Mouse (Mus musculus): ENCODE results near the gene Kat7.

The Kat7 gene

GRCm38 (mm10) chr11:95238477-95238876 lies 71.6 kb downstream of the Kat7 start:
- no peak for DNase-seq (ENCODE audit: extremely low read depth, low read depth, low spot score)

GRCm38 (mm10) chr11:95232329-95232696 lies 77.7 kb downstream of the Kat7 start:
- DNase-seq (ENCODE audit: extremely low read depth, low read depth, low spot score), result no peak

DNA sequence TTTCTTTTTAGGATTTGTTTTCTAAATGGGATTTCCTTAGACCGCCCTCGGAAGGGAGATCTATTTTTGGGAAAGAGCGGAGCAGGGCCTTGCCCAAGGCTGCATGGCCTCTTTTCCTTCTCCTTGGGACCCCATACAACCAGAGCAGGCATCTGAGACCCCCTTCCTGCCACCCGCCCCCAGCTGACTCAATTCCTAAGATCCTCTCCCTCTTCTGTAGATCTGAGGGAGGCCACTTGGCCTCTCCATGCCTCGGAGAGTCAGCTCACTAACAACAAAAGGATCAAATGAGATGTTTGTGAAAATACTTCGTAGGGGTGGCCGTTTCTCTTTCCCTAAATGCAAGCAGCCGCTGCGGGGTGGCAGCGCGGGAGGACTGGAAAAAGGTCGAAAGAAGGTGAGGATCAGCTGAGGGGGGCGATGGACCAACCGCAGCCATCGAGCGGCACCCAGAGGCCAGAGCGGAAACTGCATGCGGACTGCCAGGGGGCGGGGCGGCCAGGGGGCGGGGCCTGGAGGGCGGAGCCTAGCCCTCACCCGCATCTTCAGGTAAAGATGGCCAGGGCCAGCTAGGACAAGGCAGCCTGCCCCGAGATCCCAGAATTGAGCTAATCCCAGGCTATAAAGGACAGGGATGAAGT lies 78.2 kb downstream of the Kat7 start:
- DNase-seq (ENCODE audit: extremely low read depth, low read depth, low spot score), result no peak

- DNase-seq (ENCODE audit: extremely low read depth, low read depth, low spot score), result no peak
These were observed 82.6 kb downstream of the Kat7 start for GRCm38 (mm10) chr11:95227467-95227866.

- no peak for DNase-seq (ENCODE audit: extremely low read depth, low read depth, low spot score)
These were observed 84.6 kb downstream of the Kat7 start for GRCm38 (mm10) chr11:95225448-95225847.

Data from fat pad, adult 2 months (tissue).